Mouse (Mus musculus): ENCODE measurements around the gene Rragc. TPM values are rescaled to one million over a fixed set of nuclear protein-coding genes. Genes with fewer than 3 reads are reported as not detected.

The Rragc gene
- 54.7 and 56.6 TPM in 2 replicates for polyA plus RNA-seq (2014; fragmentation: Nextera tagmentation; extraction: Ambion mirVana)

GRCm38 (mm10) chr4:123916748-123917547, at the start of gene Rragc:
TSS of gene Rragc (plus strand) at chr4:123917446.
- peak; percentile 98 for ATAC-seq (ENCODE audit: low read depth)
- Histone ChIP-seq H3K9ac (ENCODE audit: low read depth, low read length) (peak within 1 kb of the TSS; percentile 95), H3K4me2 (ENCODE audit: low read depth, low read length) (peak within 1 kb of the TSS; percentile 81), H3K9me3 (ENCODE audit: control insufficient read depth, low read length) (no peaks in the 10 kb centered on the region), H3K4me1 (ENCODE audit: control insufficient read depth, insufficient read depth, low read length) (peaks cover 17% of the 10 kb centered on the region; the same call in 1 of the 2 replicates), H3K36me3 (ENCODE audit: control insufficient read depth, insufficient read depth, low read length) (peaks cover 36% of the 10 kb centered on the region), H3K27me3 (replicated peaks; ENCODE audit: control insufficient read depth, insufficient read depth, low read length) (no peaks in the 10 kb centered on the region), H3K27ac (replicated peaks; ENCODE audit: low read depth, low read length) (peak within 1 kb of the TSS; percentile 80), H3K4me3 (ENCODE audit: low read depth, low read length) (peak within 1 kb of the TSS; percentile 98)
- DNase-seq (ENCODE audit: low spot score), result peak; percentile 99
- 2% methylated on average over 24 of the region's 49 CpGs for WGBS

DNA sequence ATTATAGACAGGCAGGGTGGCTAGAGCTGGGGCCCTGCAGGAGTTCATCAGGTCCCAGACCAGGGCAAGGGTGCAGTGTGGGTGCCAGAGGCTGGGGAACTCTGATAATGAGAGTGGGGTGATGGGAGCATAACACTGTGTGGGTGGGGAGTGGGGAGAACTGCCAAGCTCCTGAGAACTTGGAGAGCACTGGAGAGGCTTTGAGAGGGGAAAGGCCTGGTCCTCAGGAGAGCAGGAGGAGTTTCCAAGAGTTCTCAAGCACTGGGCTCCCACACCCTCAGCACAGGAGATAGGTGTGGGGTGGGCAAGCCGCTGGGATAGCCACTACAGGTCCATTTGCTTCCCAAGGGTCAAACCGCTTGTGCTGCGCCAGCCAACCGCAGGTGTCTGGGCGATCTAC, 23.5 kb upstream of the Rragc start:
- Histone ChIP-seq H3K4me3 (ENCODE audit: low read depth, low read length) (no peak overlapping the region), H3K9me3 (ENCODE audit: control insufficient read depth, low read length) (no peaks in the 10 kb centered on the region), H3K9ac (ENCODE audit: low read depth, low read length) (no peak overlapping the region), H3K4me1 (ENCODE audit: control insufficient read depth, insufficient read depth, low read length) (no peaks in the 10 kb centered on the region), H3K27ac (replicated peaks; ENCODE audit: low read depth, low read length) (no peak overlapping the region), H3K36me3 (ENCODE audit: control insufficient read depth, insufficient read depth, low read length) (no peaks in the 10 kb centered on the region), H3K4me2 (ENCODE audit: low read depth, low read length) (no peak overlapping the region), H3K27me3 (replicated peaks; ENCODE audit: control insufficient read depth, insufficient read depth, low read length) (no peaks in the 10 kb centered on the region)
- 86% methylated on average over 5 of the region's 5 CpGs for WGBS
- ATAC-seq (ENCODE audit: low read depth) (no peak), DNase-seq (ENCODE audit: low spot score) (no peak)

DNA sequence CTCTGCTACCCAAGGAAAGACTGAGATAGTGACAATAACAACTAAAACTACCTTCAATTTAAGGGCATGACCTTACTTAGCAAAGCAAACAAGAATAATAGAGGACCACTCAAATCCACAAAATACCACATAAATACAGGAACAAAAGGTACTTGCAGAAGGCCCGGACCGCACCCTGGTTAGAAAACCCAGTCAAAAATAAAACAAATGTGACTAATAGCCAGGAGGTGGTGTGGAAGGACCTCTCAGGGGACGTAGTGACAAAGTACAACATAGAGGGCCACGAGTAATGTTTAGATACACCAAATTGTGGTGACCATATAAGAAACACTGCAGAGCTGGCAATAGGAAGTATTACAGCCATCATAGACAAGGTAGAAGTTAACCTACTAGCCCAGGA, 23.0 kb upstream of the Rragc start:
- no peak overlapping the region for H3K27ac ChIP-seq (replicated peaks; ENCODE audit: low read depth, low read length)
- ATAC-seq (ENCODE audit: low read depth), result no peak
- no peak overlapping the region for H3K4me2 ChIP-seq (ENCODE audit: low read depth, low read length)
- H3K4me1 ChIP-seq (ENCODE audit: control insufficient read depth, insufficient read depth, low read length), result no peaks in the 10 kb centered on the region
- no peak for DNase-seq (ENCODE audit: low spot score)
- H3K36me3 ChIP-seq (ENCODE audit: control insufficient read depth, insufficient read depth, low read length), result no peaks in the 10 kb centered on the region
- WGBS, result 82% methylated on average over 4 of the region's 4 CpGs
- H3K4me3 ChIP-seq (ENCODE audit: low read depth, low read length), result no peak overlapping the region
- no peak overlapping the region for H3K9ac ChIP-seq (ENCODE audit: low read depth, low read length)
- H3K27me3 ChIP-seq (replicated peaks; ENCODE audit: control insufficient read depth, insufficient read depth, low read length), result no peaks in the 10 kb centered on the region
- no peaks in the 10 kb centered on the region for H3K9me3 ChIP-seq (ENCODE audit: control insufficient read depth, low read length)

GRCm38 (mm10) chr4:123898696-123899095, 18.6 kb upstream of the Rragc start:
- Histone ChIP-seq H3K4me3 (ENCODE audit: low read depth, low read length) (no peak overlapping the region), H3K9ac (ENCODE audit: low read depth, low read length) (no peak overlapping the region), H3K36me3 (ENCODE audit: control insufficient read depth, insufficient read depth, low read length) (no peaks in the 10 kb centered on the region), H3K4me1 (ENCODE audit: control insufficient read depth, insufficient read depth, low read length) (no peaks in the 10 kb centered on the region), H3K4me2 (ENCODE audit: low read depth, low read length) (no peak overlapping the region), H3K27ac (replicated peaks; ENCODE audit: low read depth, low read length) (no peak overlapping the region), H3K27me3 (replicated peaks; ENCODE audit: control insufficient read depth, insufficient read depth, low read length) (no peaks in the 10 kb centered on the region), H3K9me3 (ENCODE audit: control insufficient read depth, low read length) (no peaks in the 10 kb centered on the region)
- WGBS, result 12% methylated on average over 5 of the region's 5 CpGs
- ATAC-seq (ENCODE audit: low read depth), result no peak
- DNase-seq (ENCODE audit: low spot score), result peak; percentile 59

GRCm38 (mm10) chr4:123903432-123903831, 13.8 kb upstream of the Rragc start:
- no peak overlapping the region for H3K9ac ChIP-seq (ENCODE audit: low read depth, low read length)
- ATAC-seq (ENCODE audit: low read depth) (no peak), DNase-seq (ENCODE audit: low spot score) (no peak)
- peaks cover under 1% of the 10 kb centered on the region; the same call in 1 of the 2 replicates for H3K36me3 ChIP-seq (ENCODE audit: control insufficient read depth, insufficient read depth, low read length)
- H3K9me3 ChIP-seq (ENCODE audit: control insufficient read depth, low read length), result no peaks in the 10 kb centered on the region
- no peaks in the 10 kb centered on the region for H3K27me3 ChIP-seq (replicated peaks; ENCODE audit: control insufficient read depth, insufficient read depth, low read length)
- H3K4me3 ChIP-seq (ENCODE audit: low read depth, low read length), result no peak overlapping the region
- 75% methylated on average over 3 of the region's 3 CpGs for WGBS
- H3K4me1 ChIP-seq (ENCODE audit: control insufficient read depth, insufficient read depth, low read length), result peaks cover 7% of the 10 kb centered on the region; the same call in 1 of the 2 replicates
- H3K27ac ChIP-seq (replicated peaks; ENCODE audit: low read depth, low read length), result no peak overlapping the region
- peak overlapping the region; percentile 76; the same call in 1 of the 2 replicates for H3K4me2 ChIP-seq (ENCODE audit: low read depth, low read length)

DNA sequence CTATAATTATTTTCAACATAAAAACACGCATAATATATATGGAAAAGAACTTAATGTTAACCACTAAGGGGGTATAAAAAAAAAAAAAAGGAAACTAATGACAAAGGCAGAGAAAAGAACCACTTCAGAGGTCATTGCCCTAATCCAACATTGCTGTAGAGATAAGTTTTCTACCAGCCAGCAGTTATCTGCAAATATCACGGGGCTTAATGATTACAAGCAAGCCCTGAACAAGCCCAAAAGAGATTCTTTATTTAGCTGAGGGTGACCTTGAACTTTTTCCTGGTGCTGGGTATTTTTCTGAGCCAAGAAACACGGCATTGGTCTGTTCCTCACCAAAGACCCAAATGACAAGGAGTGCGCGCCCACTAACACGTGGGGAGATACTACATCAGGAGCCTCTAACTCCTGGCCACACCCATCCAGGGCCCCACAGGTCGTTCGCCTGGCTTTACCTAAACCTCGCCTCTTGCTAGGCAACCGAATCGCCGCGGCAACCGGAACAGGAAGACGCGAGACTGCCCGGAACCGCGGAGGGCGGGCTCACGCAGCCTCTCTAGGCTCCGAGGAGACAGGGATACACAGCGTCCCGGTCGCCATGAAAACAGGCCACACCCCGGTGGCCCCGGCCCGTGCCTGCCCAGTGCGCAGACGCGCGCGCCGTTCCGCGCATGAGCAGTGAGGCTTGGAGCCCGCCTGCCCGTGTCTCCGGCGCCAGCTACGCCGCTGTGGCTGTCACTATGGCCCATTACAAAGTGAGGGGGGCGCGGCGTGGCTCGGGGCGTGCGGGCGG, 12.7 kb upstream of the Rragc start, which contains the start of gene Mycbp:
TSS of gene Mycbp (plus strand) at position 500 of the 793 bp plus-strand sequence.
- 3% methylated on average over 14 of the region's 49 CpGs for WGBS
- ATAC-seq (ENCODE audit: low read depth), result peak; percentile 100
- Histone ChIP-seq H3K4me1 (ENCODE audit: control insufficient read depth, insufficient read depth, low read length) (peaks cover 7% of the 10 kb centered on the region; the same call in 1 of the 2 replicates), H3K9ac (ENCODE audit: low read depth, low read length) (peak within 1 kb of the TSS; percentile 85), H3K4me3 (ENCODE audit: low read depth, low read length) (peak within 1 kb of the TSS; percentile 80), H3K36me3 (ENCODE audit: control insufficient read depth, insufficient read depth, low read length) (peaks cover 11% of the 10 kb centered on the region; the same call in 1 of the 2 replicates), H3K9me3 (ENCODE audit: control insufficient read depth, low read length) (no peaks in the 10 kb centered on the region), H3K27me3 (replicated peaks; ENCODE audit: control insufficient read depth, insufficient read depth, low read length) (no peaks in the 10 kb centered on the region), H3K27ac (replicated peaks; ENCODE audit: low read depth, low read length) (peak within 1 kb of the TSS; percentile 83), H3K4me2 (ENCODE audit: low read depth, low read length) (peak within 1 kb of the TSS; percentile 76)
- peak; percentile 99 for DNase-seq (ENCODE audit: low spot score)

- WGBS, result under 1% methylated on average over 14 of the region's 53 CpGs
- H3K4me1 ChIP-seq (ENCODE audit: control insufficient read depth, insufficient read depth, low read length), result peaks cover 7% of the 10 kb centered on the region; the same call in 1 of the 2 replicates
- peak; percentile 48 for DNase-seq (ENCODE audit: low spot score)
- H3K4me2 ChIP-seq (ENCODE audit: low read depth, low read length), result peak overlapping the region; percentile 76
- no peaks in the 10 kb centered on the region for H3K27me3 ChIP-seq (replicated peaks; ENCODE audit: control insufficient read depth, insufficient read depth, low read length)
- peaks cover 18% of the 10 kb centered on the region; the same call in 1 of the 2 replicates for H3K36me3 ChIP-seq (ENCODE audit: control insufficient read depth, insufficient read depth, low read length)
- H3K27ac ChIP-seq (replicated peaks; ENCODE audit: low read depth, low read length), result peak overlapping the region; percentile 83
- ATAC-seq (ENCODE audit: low read depth), result no peak; the same call in 1 of the 2 replicates
- H3K4me3 ChIP-seq (ENCODE audit: low read depth, low read length), result peak overlapping the region; percentile 80
- H3K9me3 ChIP-seq (ENCODE audit: control insufficient read depth, low read length), result no peaks in the 10 kb centered on the region
- peak overlapping the region; percentile 85 for H3K9ac ChIP-seq (ENCODE audit: low read depth, low read length)
These were observed 12.0 kb upstream of the Rragc start for GRCm38 (mm10) chr4:123905126-123905668.

DNA sequence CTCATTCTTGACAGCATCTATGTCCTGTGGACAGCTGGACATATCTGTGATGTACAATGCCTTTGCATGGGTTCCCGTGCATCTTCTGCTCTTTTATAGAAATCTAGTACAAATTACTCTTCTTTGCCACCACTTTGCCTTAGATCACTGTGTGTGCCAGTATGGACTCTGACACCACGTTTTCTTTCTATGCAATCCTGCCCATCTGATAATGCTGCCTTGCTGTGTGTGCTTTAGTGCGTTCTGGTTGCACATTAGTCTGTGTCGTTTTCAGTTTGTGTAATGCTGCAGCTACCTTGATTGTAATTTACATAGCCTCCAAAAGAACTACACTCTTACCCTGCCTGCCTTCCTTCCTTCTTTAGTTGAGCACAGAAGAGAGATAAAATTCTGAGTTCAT, 5.7 kb upstream of the Rragc start:
- H3K27me3 ChIP-seq (replicated peaks; ENCODE audit: control insufficient read depth, insufficient read depth, low read length), result no peaks in the 10 kb centered on the region
- no peak overlapping the region for H3K4me3 ChIP-seq (ENCODE audit: low read depth, low read length)
- H3K9ac ChIP-seq (ENCODE audit: low read depth, low read length), result no peak overlapping the region
- ATAC-seq (ENCODE audit: low read depth) (no peak), DNase-seq (ENCODE audit: low spot score) (no peak)
- no peak overlapping the region for H3K4me2 ChIP-seq (ENCODE audit: low read depth, low read length)
- H3K4me1 ChIP-seq (ENCODE audit: control insufficient read depth, insufficient read depth, low read length), result peaks cover 7% of the 10 kb centered on the region; the same call in 1 of the 2 replicates
- peaks cover 45% of the 10 kb centered on the region for H3K36me3 ChIP-seq (ENCODE audit: control insufficient read depth, insufficient read depth, low read length)
- no peak overlapping the region for H3K27ac ChIP-seq (replicated peaks; ENCODE audit: low read depth, low read length)
- H3K9me3 ChIP-seq (ENCODE audit: control insufficient read depth, low read length), result no peaks in the 10 kb centered on the region
- 87% methylated on average over 4 of the region's 4 CpGs for WGBS
